Mouse (Mus musculus) limb, embryonic 12.5 days (tissue): ENCODE measurements around the gene Oasl1. TPM values are rescaled to one million over a fixed set of nuclear protein-coding genes. Genes with fewer than 3 reads are reported as not detected.

Experiments used
- ATAC-seq: fragments of 200-750 bp; cut with Nextera tagmentation; 2 replicates; pipeline ENCODE4 v1.8.0; 2017; ENCODE audit warnings: low read depth, moderate TSS enrichment; ENCODE audit not compliant: insufficient number of reproducible peaks, insufficient read depth, low FRiP score, low TSS enrichment
- H3K27ac ChIP-seq: fragments of 300-500 bp; sonication (generic); 2 replicates; pipeline ENCODE4 v1.5.1; 2016; ENCODE audit warnings: mild to moderate bottlenecking, moderate library complexity
- H3K27me3 ChIP-seq: fragments of 300-500 bp; sonication (generic); 2 replicates; pipeline ENCODE4 v1.6.1; 2016; ENCODE audit warnings: mild to moderate bottlenecking, moderate library complexity
- H3K36me3 ChIP-seq: fragments of 300-500 bp; sonication (generic); 2 replicates; pipeline ENCODE4 v1.6.1; 2016; ENCODE audit warnings: mild to moderate bottlenecking, moderate library complexity
- H3K4me1 ChIP-seq: fragments of 300-500 bp; sonication (generic); replicated peaks from 2 replicates; pipeline ENCODE4 v1.6.1; 2016
- H3K4me2 ChIP-seq: fragments of 300-500 bp; sonication (generic); 2 replicates; pipeline ENCODE4 v1.6.1; 2016; ENCODE audit warnings: mild to moderate bottlenecking, moderate library complexity
- H3K4me3 ChIP-seq: fragments of 300-500 bp; sonication (generic); replicated peaks from 2 replicates; pipeline ENCODE4 v1.5.1; 2016; ENCODE audit warnings: mild to moderate bottlenecking
- H3K9ac ChIP-seq: fragments of 300-500 bp; sonication (generic); replicated peaks from 2 replicates; pipeline ENCODE4 v1.6.1; 2016; ENCODE audit warnings: mild to moderate bottlenecking, moderate library complexity
- H3K9me3 ChIP-seq: fragments of 300-500 bp; sonication (generic); 2 replicates; pipeline ENCODE4 v1.6.1; 2016; ENCODE audit warnings: mild to moderate bottlenecking, moderate library complexity
- polyA plus RNA-seq: library from polyadenylated mRNA; unstranded; fragments of >200 nt; fragmentation: Nextera tagmentation; extraction: Ambion mirVana; gene quantifications from 2 replicates; pipeline ENCODE4 v1.2.1, GENCODE M21; 2016

The Oasl1 gene
- polyA plus RNA-seq, 1 experiment from 2014 or later = 0.73 TPM

DNA sequence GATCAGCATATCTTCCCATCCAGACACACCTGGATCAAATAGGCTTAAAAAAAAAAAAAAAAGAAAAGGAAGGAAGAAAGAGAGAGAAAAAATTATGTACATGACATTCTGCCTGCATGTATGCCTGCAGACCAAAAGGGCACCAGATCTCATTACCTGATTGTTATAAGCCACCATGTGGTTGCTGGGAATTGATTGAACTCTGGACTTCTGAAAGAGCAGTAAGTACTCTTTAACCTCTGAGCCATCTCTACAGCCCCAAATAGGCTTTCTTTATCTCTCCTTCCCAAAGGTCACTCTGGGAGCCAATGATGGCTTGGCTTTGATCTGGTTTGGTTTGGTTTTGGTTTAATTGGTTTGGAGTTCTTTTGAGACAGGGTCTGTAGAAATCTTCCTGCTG lies 62.0 kb downstream of the Oasl1 start:
- Histone ChIP-seq H3K4me3 (no peak overlapping the region), H3K4me1 (peaks cover 5% of the 10 kb centered on the region), H3K27ac (no peak overlapping the region), H3K36me3 (no peaks in the 10 kb centered on the region), H3K9ac (no peak overlapping the region), H3K4me2 (no peak overlapping the region), H3K27me3 (no peaks in the 10 kb centered on the region; the same call in 1 of the 2 replicates), H3K9me3 (peaks cover 3% of the 10 kb centered on the region; the same call in 1 of the 2 replicates)
- no peak for ATAC-seq

Other genes starting within 250 kb of the Oasl1 start
- gene Gltp, start 232.3 kb upstream of the Oasl1 start, polyA plus RNA-seq = 69.5 and 75.3 TPM in 2 replicates
- gene Tchp, start 215.5 kb upstream of the Oasl1 start, polyA plus RNA-seq = 21.0 and 22.1 TPM in 2 replicates
- gene Ankrd13a, start 148.6 kb upstream of the Oasl1 start, polyA plus RNA-seq = 52.9 and 58.5 TPM in 2 replicates
- 46.8 and 48.8 TPM in 2 replicates for gene Git2, start 147.7 kb upstream of the Oasl1 start, polyA plus RNA-seq
- 95.7 and 99.3 TPM in 2 replicates for gene 1500011B03Rik, start 99.8 kb upstream of the Oasl1 start, polyA plus RNA-seq
- gene 4930519G04Rik, start 69.6 kb upstream of the Oasl1 start, polyA plus RNA-seq = not detected in 2 replicates
- 0.23 and 0.31 TPM in 2 replicates for gene Gm9936, start 64.6 kb upstream of the Oasl1 start, polyA plus RNA-seq
- 0.74 and 1.2 TPM in 2 replicates for gene Oasl2, start 26.3 kb upstream of the Oasl1 start, polyA plus RNA-seq
- gene 2210016L21Rik, start 18.9 kb downstream of the Oasl1 start, polyA plus RNA-seq = 65.0 and 67.4 TPM in 2 replicates
- gene Hnf1a, start 47.9 kb downstream of the Oasl1 start, polyA plus RNA-seq = not detected in 2 replicates
- gene Sppl3, start 87.9 kb downstream of the Oasl1 start, polyA plus RNA-seq = 17.3 and 36.9 TPM in 2 replicates
- gene Gm10401, start 175.1 kb downstream of the Oasl1 start, polyA plus RNA-seq = 36.3 and 38.8 TPM in 2 replicates
- 65.2 and 69.5 TPM in 2 replicates for gene Acads, start 196.1 kb downstream of the Oasl1 start, polyA plus RNA-seq
- gene Unc119b, start 211.7 kb downstream of the Oasl1 start, polyA plus RNA-seq = 61.7 and 62.6 TPM in 2 replicates
- 76.6 and 89.6 TPM in 2 replicates for gene Mlec, start 234.9 kb downstream of the Oasl1 start, polyA plus RNA-seq